Mouse (Mus musculus): ENCODE results near the gene Tmem30b. TPM values are rescaled to one million over a fixed set of nuclear protein-coding genes. Genes with fewer than 3 reads are reported as not detected.
"Not testable (repeated sequence)": the region's sequence is repeated elsewhere in the genome, so short reads cannot be mapped to it uniquely, and the experiment has no call there.

The Tmem30b gene
- polyA plus RNA-seq, 2 experiments: 1.9 to 3.8 TPM

DNA sequence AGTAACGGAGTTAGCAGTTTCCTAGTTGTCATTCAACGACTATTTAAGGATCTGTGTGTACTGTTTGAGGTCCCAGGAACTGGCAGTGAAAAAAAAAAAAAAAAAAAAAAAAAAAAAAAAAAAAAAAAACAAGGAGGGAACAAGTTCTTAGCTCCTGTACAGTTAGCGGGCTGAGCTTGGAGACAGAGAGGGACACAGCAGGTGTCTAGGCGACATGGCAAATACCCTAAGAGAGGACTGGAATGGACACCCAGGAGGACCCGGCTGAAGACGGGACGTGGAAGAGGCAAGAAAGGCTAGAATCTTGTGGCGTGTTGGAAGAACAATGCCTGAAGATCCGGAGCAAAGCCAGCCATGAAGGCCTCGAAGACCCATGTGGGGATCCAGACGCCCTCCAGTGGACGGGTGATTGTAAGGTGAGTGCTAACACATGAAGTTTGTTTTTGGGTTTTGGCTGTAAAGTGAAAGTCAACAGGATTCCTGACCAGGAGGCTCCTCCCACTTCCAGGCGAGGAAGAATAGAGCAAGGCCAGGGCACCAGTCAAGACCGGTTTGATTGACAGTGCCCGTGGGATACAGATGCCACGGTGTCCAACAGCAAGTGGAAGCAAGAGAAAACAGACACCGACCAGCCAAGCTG is 8.6 kb downstream of the Tmem30b start:
- peak overlapping the region; percentile 58 for H3K4me2 ChIP-seq (ENCODE audit: low read depth)
- no peaks in the 10 kb centered on the region for H3K36me3 ChIP-seq (replicated peaks; ENCODE audit: control insufficient read depth, insufficient read depth, low read depth)
- 17% methylated on average over 17 of the region's 17 CpGs for WGBS (ENCODE audit: insufficient replicate concordance)
- no peaks in the 10 kb centered on the region; the same call in 1 of the 2 replicates for H3K27me3 ChIP-seq (ENCODE audit: control insufficient read depth, insufficient read depth, low read length)
- H3K27ac ChIP-seq: no peak overlapping the region
- TF ChIP-seq EP300 (IDR thresholded peaks at IDR 0.05; ENCODE audit: low read depth): no peak
- TF ChIP-seq CTCF (IDR thresholded peaks at IDR 0.05; ENCODE audit: low read depth): peak; percentile 58
- H3K4me3 ChIP-seq (ENCODE audit: insufficient read depth in 1 of 2, low read depth in 2 of 2, low read length in 2 of 2): peak overlapping the region; percentile 16 to 33; a peak in 3 of 4 replicates
- H3K4me1 ChIP-seq (replicated peaks; ENCODE audit: control insufficient read depth in 2 of 2, insufficient read depth in 2 of 2, low read length in 1 of 2): peaks cover 0 to 5% of the 10 kb centered on the region in 2 experiments; a peak in 2 of 4 replicates
- H3K9ac ChIP-seq (replicated peaks): no peak overlapping the region
- DNase-seq (ENCODE audit: low read depth in 3 of 3, low spot score in 3 of 3): peak in 1 of 3 experiments; percentile 29
- H3K9me3 ChIP-seq (ENCODE audit: control insufficient read depth, low read length): no peaks in the 10 kb centered on the region
- peak; percentile 47; the same call in 1 of the 2 replicates for ATAC-seq (ENCODE audit: insufficient read depth)

DNA sequence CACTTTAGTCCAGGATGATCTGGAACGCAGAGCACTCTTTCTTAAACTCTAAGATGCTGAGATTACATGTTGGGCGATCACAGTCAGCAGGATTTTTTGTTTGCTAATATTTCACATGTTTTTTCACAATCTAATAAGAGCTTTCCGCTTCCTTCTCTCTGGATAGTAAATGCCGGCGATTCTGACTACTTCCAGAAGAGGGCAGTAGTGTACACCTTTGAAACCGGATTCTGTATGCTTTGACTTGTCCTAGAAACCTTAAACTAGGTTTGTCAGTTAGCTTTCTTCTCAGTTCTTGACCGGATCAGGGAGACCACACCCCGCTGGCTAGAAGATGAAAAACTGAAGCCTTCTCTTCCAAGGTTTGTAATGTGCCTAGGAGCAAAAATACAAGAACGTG is 11.6 kb downstream of the Tmem30b start:
- 11% methylated on average over 9 of the region's 9 CpGs for WGBS (ENCODE audit: insufficient replicate concordance)
- Histone ChIP-seq H3K4me3 (ENCODE audit: insufficient read depth in 1 of 2, low read depth in 2 of 2, low read length in 2 of 2) (no peak overlapping the region), H3K27ac (no peak overlapping the region), H3K27me3 (ENCODE audit: control insufficient read depth, insufficient read depth, low read length) (no peaks in the 10 kb centered on the region), H3K9me3 (ENCODE audit: control insufficient read depth, low read length) (no peaks in the 10 kb centered on the region), H3K9ac (replicated peaks) (no peak overlapping the region), H3K4me1 (replicated peaks; ENCODE audit: control insufficient read depth in 2 of 2, insufficient read depth in 2 of 2, low read length in 1 of 2) (peaks cover 0 to 5% of the 10 kb centered on the region in 2 experiments; a peak in 2 of 4 replicates), H3K36me3 (replicated peaks; ENCODE audit: control insufficient read depth, insufficient read depth, low read depth) (no peaks in the 10 kb centered on the region), H3K4me2 (ENCODE audit: low read depth) (no peak overlapping the region)
- TF ChIP-seq CTCF (IDR thresholded peaks at IDR 0.05; ENCODE audit: low read depth) (peak; percentile 58), EP300 (IDR thresholded peaks at IDR 0.05; ENCODE audit: low read depth) (no peak)
- no peak for ATAC-seq (ENCODE audit: insufficient read depth)
- DNase-seq (ENCODE audit: low read depth in 3 of 3, low spot score in 3 of 3): peak; percentile 28 to 35 (median 31)

DNA sequence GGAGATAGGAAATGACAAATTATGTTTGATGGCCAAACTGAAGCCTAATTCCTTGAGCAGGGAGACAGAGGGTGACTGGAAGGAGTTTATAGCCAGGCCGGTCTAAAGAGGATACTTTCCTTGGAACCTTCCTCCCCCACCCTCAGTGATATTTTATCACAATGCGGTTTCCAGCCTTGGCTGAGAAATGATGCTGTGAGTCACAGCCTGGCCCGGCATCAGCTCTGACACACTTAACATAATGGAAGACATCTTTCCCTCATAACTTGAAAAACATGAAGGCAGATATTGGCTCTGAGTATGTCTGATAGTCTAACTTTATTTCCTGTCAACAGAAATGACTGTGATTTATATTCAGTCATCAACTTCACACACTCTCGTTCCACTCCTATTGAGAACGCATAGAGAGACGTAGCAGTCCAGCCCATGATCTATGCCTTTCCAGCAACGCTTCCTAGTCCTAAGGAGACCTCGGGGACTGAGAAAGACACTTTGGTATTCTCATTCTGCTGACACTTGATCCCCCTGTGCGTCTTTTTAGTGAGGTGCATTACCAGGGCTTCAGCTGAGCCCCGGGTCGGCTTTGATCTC is 14.2 kb downstream of the Tmem30b start:
- no peak for ATAC-seq (ENCODE audit: insufficient read depth)
- DNase-seq (ENCODE audit: low read depth in 3 of 3, low spot score in 3 of 3): no peak
- H3K36me3 ChIP-seq (replicated peaks; ENCODE audit: control insufficient read depth, insufficient read depth, low read depth): no peaks in the 10 kb centered on the region
- H3K9me3 ChIP-seq (ENCODE audit: control insufficient read depth, low read length): no peaks in the 10 kb centered on the region
- WGBS (ENCODE audit: insufficient replicate concordance): 66% methylated on average over 11 of the region's 11 CpGs
- TF ChIP-seq EP300 (IDR thresholded peaks at IDR 0.05; ENCODE audit: low read depth) (no peak), CTCF (IDR thresholded peaks at IDR 0.05; ENCODE audit: low read depth) (no peak)
- no peaks in the 10 kb centered on the region for H3K4me1 ChIP-seq (replicated peaks; ENCODE audit: control insufficient read depth in 2 of 2, insufficient read depth in 2 of 2, low read length in 1 of 2)
- no peak overlapping the region for H3K4me3 ChIP-seq (ENCODE audit: insufficient read depth in 1 of 2, low read depth in 2 of 2, low read length in 2 of 2)
- no peak overlapping the region for H3K4me2 ChIP-seq (ENCODE audit: low read depth)
- no peaks in the 10 kb centered on the region for H3K27me3 ChIP-seq (ENCODE audit: control insufficient read depth, insufficient read depth, low read length)
- no peak overlapping the region for H3K27ac ChIP-seq
- H3K9ac ChIP-seq (replicated peaks): no peak overlapping the region

DNA sequence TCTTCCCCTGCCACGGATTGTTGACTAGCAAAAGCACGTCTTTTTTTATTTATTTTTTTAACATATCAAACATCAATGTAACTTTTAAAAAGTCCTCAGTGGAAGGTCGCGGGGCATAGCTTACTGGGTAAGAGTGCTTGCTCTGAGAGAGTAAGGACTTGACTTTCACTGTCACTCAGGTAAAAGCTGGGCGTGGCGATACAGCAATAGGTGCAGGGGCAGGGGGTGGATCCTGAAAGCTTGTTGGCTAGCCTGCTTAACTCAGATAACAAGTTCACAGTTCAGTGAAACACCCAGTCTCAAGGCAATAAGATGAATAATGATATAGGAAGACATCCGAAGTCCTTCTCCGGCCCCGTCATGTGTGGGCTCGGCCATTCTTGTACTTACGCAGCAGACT is 16.6 kb downstream of the Tmem30b start:
- no peak overlapping the region for H3K4me2 ChIP-seq (ENCODE audit: low read depth)
- no peak overlapping the region for H3K9ac ChIP-seq (replicated peaks)
- no peak overlapping the region for H3K4me3 ChIP-seq (ENCODE audit: insufficient read depth in 1 of 2, low read depth in 2 of 2, low read length in 2 of 2)
- no peak overlapping the region for H3K27ac ChIP-seq
- no peaks in the 10 kb centered on the region for H3K27me3 ChIP-seq (ENCODE audit: control insufficient read depth, insufficient read depth, low read length)
- no peaks in the 10 kb centered on the region for H3K4me1 ChIP-seq (replicated peaks; ENCODE audit: control insufficient read depth in 2 of 2, insufficient read depth in 2 of 2, low read length in 1 of 2)
- no peaks in the 10 kb centered on the region for H3K9me3 ChIP-seq (ENCODE audit: control insufficient read depth, low read length)
- no peak for ATAC-seq (ENCODE audit: insufficient read depth)
- WGBS (ENCODE audit: insufficient replicate concordance): 64% methylated on average over 11 of the region's 11 CpGs
- no peak for DNase-seq (ENCODE audit: low read depth in 3 of 3, low spot score in 3 of 3)
- H3K36me3 ChIP-seq (replicated peaks; ENCODE audit: control insufficient read depth, insufficient read depth, low read depth): no peaks in the 10 kb centered on the region
- TF ChIP-seq EP300 (IDR thresholded peaks at IDR 0.05; ENCODE audit: low read depth) (no peak), CTCF (IDR thresholded peaks at IDR 0.05; ENCODE audit: low read depth) (no peak)

DNA sequence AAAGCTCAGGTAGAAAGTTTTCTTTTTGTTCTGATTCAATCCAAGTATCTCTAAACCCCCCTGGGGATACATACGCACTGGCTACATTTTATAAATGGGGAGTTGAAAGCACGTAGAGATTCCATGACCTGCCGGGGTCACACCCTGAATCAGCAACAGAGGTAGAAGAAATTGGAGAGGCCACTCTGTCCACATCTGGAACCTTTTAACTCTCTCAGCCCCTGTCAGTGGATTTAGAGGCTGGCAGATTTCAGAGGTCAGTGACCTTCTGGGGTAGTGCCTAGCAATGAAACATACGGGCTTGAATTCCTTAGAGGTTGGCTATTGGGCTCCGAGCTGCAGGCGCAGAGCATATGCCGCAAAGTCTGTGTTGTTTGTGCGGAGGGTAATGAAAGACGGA is 17.1 kb downstream of the Tmem30b start:
- Histone ChIP-seq H3K27ac (no peak overlapping the region), H3K9ac (replicated peaks) (no peak overlapping the region), H3K4me2 (ENCODE audit: low read depth) (no peak overlapping the region), H3K36me3 (replicated peaks; ENCODE audit: control insufficient read depth, insufficient read depth, low read depth) (no peaks in the 10 kb centered on the region), H3K4me3 (ENCODE audit: insufficient read depth in 1 of 2, low read depth in 2 of 2, low read length in 2 of 2) (no peak overlapping the region), H3K4me1 (replicated peaks; ENCODE audit: control insufficient read depth in 2 of 2, insufficient read depth in 2 of 2, low read length in 1 of 2) (no peaks in the 10 kb centered on the region), H3K27me3 (ENCODE audit: control insufficient read depth, insufficient read depth, low read length) (no peaks in the 10 kb centered on the region), H3K9me3 (ENCODE audit: control insufficient read depth, low read length) (no peaks in the 10 kb centered on the region)
- TF ChIP-seq CTCF (IDR thresholded peaks at IDR 0.05; ENCODE audit: low read depth): no peak
- no peak for TF ChIP-seq EP300 (IDR thresholded peaks at IDR 0.05; ENCODE audit: low read depth)
- DNase-seq (ENCODE audit: low read depth in 3 of 3, low spot score in 3 of 3) (no peak), ATAC-seq (ENCODE audit: insufficient read depth) (no peak)
- WGBS (ENCODE audit: insufficient replicate concordance): 62% methylated on average over 9 of the region's 9 CpGs

DNA sequence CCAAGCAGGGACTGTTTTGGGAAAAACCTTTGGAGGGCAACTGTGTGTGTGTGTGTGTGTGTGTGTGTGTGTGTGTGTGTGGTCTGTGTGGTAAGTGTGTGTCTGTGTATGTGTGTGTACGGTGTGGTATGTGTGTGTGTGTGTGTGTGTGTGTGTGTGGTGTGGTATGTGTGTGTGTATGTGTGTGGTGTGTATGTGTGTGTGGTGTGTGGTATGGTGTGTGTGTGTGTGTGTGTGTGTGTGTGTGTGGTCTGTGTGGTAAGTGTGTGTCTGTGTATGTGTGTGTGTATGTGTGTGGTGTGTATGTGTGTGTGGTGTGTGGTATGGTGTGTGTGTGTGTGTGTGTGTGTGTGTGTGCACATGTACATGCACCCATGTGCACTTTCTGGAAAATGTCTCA is 18.1 kb downstream of the Tmem30b start:
- not testable (repeated sequence) for H3K9me3 ChIP-seq (ENCODE audit: control insufficient read depth, low read length); H3K36me3 ChIP-seq (replicated peaks; ENCODE audit: control insufficient read depth, insufficient read depth, low read depth); H3K27me3 ChIP-seq (ENCODE audit: control insufficient read depth, insufficient read depth, low read length); H3K9ac ChIP-seq (replicated peaks); H3K27ac ChIP-seq; H3K4me1 ChIP-seq (replicated peaks; ENCODE audit: control insufficient read depth in 2 of 2, insufficient read depth in 2 of 2, low read length in 1 of 2); H3K4me2 ChIP-seq (ENCODE audit: low read depth); DNase-seq (ENCODE audit: low read depth in 3 of 3, low spot score in 3 of 3); ATAC-seq (ENCODE audit: insufficient read depth); H3K4me3 ChIP-seq (ENCODE audit: insufficient read depth in 1 of 2, low read depth in 2 of 2, low read length in 2 of 2)
- WGBS (ENCODE audit: insufficient replicate concordance): 83% methylated on average over 1 of the region's 1 CpGs
